Mouse (Mus musculus): ENCODE data around the gene Nrxn1. TPM values are rescaled to one million over a fixed set of nuclear protein-coding genes. Genes with fewer than 3 reads are reported as not detected.
"Not testable (repeated sequence)": the region's sequence is repeated elsewhere in the genome, so short reads cannot be mapped to it uniquely, and the experiment has no call there.

The Nrxn1 gene
- polyA plus RNA-seq, 1 experiment from 2014 or later: 1.2 TPM

DNA sequence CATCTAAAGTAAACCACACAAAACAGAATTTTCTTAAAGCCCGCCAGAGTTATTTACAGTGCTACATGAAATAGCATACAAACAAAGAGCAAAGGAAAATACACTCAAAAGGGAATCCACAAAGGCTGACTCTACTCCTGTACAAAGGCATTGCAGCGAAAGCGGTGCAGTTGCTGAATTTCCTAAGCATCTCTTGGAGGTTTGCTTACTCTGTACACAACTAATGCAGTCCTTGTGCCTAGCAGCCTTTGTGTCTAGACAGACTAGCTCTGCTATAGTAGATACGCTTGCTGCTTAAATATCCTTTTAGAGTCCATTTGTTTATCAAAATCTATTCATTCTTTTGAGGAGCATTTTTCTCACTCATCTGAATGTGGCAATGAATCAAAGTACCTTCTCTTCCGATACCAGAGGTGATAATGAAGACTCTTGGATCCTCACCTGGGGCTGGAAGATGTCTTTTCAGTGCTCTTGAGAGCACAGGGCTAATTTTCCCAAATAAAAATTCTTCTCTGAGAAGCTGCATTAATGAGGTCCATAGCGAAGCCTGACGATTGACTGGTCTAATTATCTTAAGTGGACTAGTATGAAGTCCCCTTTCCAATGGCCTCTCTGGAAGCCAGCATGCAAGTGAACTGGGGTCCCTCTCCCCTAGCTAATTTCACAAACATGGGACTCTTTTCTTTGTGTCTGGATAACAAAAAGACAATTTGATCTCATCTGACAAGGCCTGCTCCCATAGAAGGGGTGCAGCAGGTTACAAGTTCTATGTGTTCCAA is 845.6 kb downstream of the Nrxn1 start:
- H3K4me3 ChIP-seq (ENCODE audit: low read length): no peak overlapping the region
- 88% methylated on average over 7 of the region's 7 CpGs for WGBS
- H3K9me3 ChIP-seq (replicated peaks; ENCODE audit: control insufficient read depth, low read length): no peaks in the 10 kb centered on the region
- H3K4me2 ChIP-seq (ENCODE audit: low read depth, low read length): no peak overlapping the region
- H3K27me3 ChIP-seq (ENCODE audit: control insufficient read depth, insufficient read depth, low read length): no peaks in the 10 kb centered on the region
- no peak overlapping the region for H3K9ac ChIP-seq (ENCODE audit: low read length)
- H3K36me3 ChIP-seq (ENCODE audit: control insufficient read depth, insufficient read depth): no peaks in the 10 kb centered on the region
- H3K4me1 ChIP-seq (ENCODE audit: control insufficient read depth, insufficient read depth, low read length): no peaks in the 10 kb centered on the region
- no peak overlapping the region for H3K27ac ChIP-seq (ENCODE audit: low read length)
- ATAC-seq (replicated peaks; ENCODE audit: extremely low read depth, insufficient read depth, low FRiP score): no peak

DNA sequence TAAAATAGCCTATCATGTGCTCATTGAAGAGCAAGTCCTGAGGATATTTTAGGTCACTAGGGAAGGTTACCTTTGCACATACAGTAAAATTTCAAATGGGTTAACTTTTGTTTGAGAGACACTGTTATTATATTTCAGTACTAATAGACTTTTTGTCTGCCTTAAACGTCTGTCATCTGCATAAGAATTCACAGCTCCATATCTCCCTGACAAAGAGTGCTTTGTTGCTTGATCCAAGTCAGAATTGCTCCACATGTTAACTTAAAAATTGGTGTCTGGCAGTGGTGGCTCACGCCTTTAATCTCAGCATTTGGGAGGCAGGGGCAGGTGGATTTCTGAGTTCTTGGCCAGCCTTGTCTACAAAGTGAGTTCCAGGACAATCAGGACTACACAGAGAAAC is 848.5 kb downstream of the Nrxn1 start:
- Histone ChIP-seq H3K36me3 (ENCODE audit: control insufficient read depth, insufficient read depth) (no peaks in the 10 kb centered on the region), H3K27me3 (ENCODE audit: control insufficient read depth, insufficient read depth, low read length) (no peaks in the 10 kb centered on the region), H3K4me1 (ENCODE audit: control insufficient read depth, insufficient read depth, low read length) (no peaks in the 10 kb centered on the region), H3K27ac (ENCODE audit: low read length) (no peak overlapping the region), H3K4me2 (ENCODE audit: low read depth, low read length) (no peak overlapping the region), H3K9me3 (replicated peaks; ENCODE audit: control insufficient read depth, low read length) (no peaks in the 10 kb centered on the region), H3K4me3 (ENCODE audit: low read length) (no peak overlapping the region), H3K9ac (ENCODE audit: low read length) (no peak overlapping the region)
- ATAC-seq (replicated peaks; ENCODE audit: extremely low read depth, insufficient read depth, low FRiP score): no peak
- 45% methylated on average over 2 of the region's 2 CpGs for WGBS

DNA sequence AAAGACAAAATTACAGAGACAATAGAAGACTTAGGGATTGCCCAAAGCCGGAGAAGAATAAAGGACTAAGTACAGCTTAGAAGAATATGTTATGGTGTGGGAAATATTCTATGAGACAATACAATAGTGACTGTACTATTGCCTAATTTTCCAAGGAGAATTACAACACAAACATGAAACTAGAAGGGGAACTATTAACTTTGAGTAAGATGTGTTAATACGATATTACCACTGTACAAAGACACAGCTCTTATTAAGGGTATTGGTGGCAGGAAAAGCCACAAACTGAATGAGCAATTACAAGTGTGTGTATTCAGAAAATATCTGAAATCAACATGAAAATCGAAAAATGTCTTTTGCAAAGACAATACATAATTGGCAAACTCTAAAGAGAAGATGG is 853.9 kb downstream of the Nrxn1 start:
- WGBS: 73% methylated on average over 3 of the region's 3 CpGs
- no peak overlapping the region for H3K4me3 ChIP-seq (ENCODE audit: low read length)
- ATAC-seq (replicated peaks; ENCODE audit: extremely low read depth, insufficient read depth, low FRiP score): no peak
- H3K27ac ChIP-seq (ENCODE audit: low read length): no peak overlapping the region
- no peaks in the 10 kb centered on the region for H3K4me1 ChIP-seq (ENCODE audit: control insufficient read depth, insufficient read depth, low read length)
- H3K9ac ChIP-seq (ENCODE audit: low read length): no peak overlapping the region
- no peaks in the 10 kb centered on the region for H3K36me3 ChIP-seq (ENCODE audit: control insufficient read depth, insufficient read depth)
- no peak overlapping the region for H3K4me2 ChIP-seq (ENCODE audit: low read depth, low read length)
- no peaks in the 10 kb centered on the region for H3K9me3 ChIP-seq (replicated peaks; ENCODE audit: control insufficient read depth, low read length)
- no peaks in the 10 kb centered on the region for H3K27me3 ChIP-seq (ENCODE audit: control insufficient read depth, insufficient read depth, low read length)

DNA sequence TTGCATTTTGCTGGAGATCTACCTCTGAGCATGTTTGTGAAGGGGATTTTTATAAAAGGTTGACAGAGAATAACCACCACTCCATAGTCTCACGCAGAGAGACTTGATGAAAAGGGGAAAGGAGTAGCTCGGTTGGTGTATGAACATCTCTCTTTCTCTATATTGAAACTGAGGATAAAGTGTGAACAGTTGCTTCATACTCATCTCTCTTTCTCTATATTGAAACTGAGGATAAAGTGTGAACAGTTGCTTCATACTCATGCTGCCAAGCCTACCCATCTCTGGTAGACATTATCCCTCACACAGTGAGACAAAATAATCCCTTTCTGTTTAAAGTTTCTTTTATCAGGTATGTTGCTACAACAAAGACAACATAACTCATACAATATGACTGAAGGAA is 854.4 kb downstream of the Nrxn1 start:
- no peak overlapping the region for H3K27ac ChIP-seq (ENCODE audit: low read length)
- no peak overlapping the region for H3K4me2 ChIP-seq (ENCODE audit: low read depth, low read length)
- no peaks in the 10 kb centered on the region for H3K4me1 ChIP-seq (ENCODE audit: control insufficient read depth, insufficient read depth, low read length)
- H3K9ac ChIP-seq (ENCODE audit: low read length): no peak overlapping the region
- no peaks in the 10 kb centered on the region for H3K27me3 ChIP-seq (ENCODE audit: control insufficient read depth, insufficient read depth, low read length)
- no peaks in the 10 kb centered on the region for H3K9me3 ChIP-seq (replicated peaks; ENCODE audit: control insufficient read depth, low read length)
- ATAC-seq (replicated peaks; ENCODE audit: extremely low read depth, insufficient read depth, low FRiP score): no peak
- no peaks in the 10 kb centered on the region for H3K36me3 ChIP-seq (ENCODE audit: control insufficient read depth, insufficient read depth)
- WGBS: 87% methylated on average over 2 of the region's 2 CpGs
- H3K4me3 ChIP-seq (ENCODE audit: low read length): no peak overlapping the region

DNA sequence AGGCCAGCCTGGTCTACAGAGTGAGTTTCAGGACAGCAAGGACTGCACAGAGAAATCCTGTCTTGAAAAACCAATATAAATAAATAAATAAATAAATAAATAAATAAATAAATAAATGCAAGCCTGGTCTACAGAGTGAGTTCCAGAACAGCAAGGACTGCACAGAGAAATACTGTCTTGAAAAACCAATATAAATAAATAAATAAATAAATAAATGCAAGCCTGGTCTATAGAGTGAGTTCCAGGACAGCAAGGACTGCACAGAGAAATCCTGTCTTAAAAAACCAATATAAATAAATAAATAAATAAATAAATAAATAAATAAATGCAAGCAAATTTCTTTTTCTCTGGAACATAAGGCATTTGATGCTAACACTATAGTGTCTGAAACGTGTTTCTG is 857.2 kb downstream of the Nrxn1 start:
- not testable (repeated sequence) for ATAC-seq (replicated peaks; ENCODE audit: extremely low read depth, insufficient read depth, low FRiP score); H3K27me3 ChIP-seq (ENCODE audit: control insufficient read depth, insufficient read depth, low read length); H3K9me3 ChIP-seq (replicated peaks; ENCODE audit: control insufficient read depth, low read length); H3K36me3 ChIP-seq (ENCODE audit: control insufficient read depth, insufficient read depth); H3K4me2 ChIP-seq (ENCODE audit: low read depth, low read length); H3K4me3 ChIP-seq (ENCODE audit: low read length); H3K4me1 ChIP-seq (ENCODE audit: control insufficient read depth, insufficient read depth, low read length); H3K9ac ChIP-seq (ENCODE audit: low read length); H3K27ac ChIP-seq (ENCODE audit: low read length)
- WGBS: 87% methylated on average over 1 of the region's 1 CpGs

DNA sequence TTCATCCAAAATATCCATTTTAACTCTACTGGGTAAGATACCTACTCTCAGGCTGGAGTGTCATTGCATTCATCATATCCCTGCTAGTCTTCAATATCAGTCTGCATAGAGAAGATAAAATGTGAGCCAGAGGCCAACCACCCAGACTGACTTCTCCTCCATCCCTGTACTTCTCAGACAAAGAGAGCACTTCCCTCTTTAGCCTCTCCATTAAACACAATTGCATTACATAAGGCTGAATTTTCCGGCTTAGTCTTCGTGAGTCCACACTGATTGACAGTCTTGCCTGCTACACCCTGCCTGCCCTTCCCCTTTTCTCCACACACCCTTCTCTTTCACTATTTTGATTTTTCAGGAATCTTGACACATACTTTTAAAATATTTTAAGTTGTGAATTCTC is 858.1 kb downstream of the Nrxn1 start:
- no peak overlapping the region for H3K9ac ChIP-seq (ENCODE audit: low read length)
- H3K4me1 ChIP-seq (ENCODE audit: control insufficient read depth, insufficient read depth, low read length): no peaks in the 10 kb centered on the region
- H3K4me2 ChIP-seq (ENCODE audit: low read depth, low read length): no peak overlapping the region
- no peak for ATAC-seq (replicated peaks; ENCODE audit: extremely low read depth, insufficient read depth, low FRiP score)
- 80% methylated on average over 2 of the region's 2 CpGs for WGBS
- no peaks in the 10 kb centered on the region for H3K36me3 ChIP-seq (ENCODE audit: control insufficient read depth, insufficient read depth)
- no peaks in the 10 kb centered on the region for H3K9me3 ChIP-seq (replicated peaks; ENCODE audit: control insufficient read depth, low read length)
- no peak overlapping the region for H3K4me3 ChIP-seq (ENCODE audit: low read length)
- H3K27me3 ChIP-seq (ENCODE audit: control insufficient read depth, insufficient read depth, low read length): no peaks in the 10 kb centered on the region
- H3K27ac ChIP-seq (ENCODE audit: low read length): no peak overlapping the region

DNA sequence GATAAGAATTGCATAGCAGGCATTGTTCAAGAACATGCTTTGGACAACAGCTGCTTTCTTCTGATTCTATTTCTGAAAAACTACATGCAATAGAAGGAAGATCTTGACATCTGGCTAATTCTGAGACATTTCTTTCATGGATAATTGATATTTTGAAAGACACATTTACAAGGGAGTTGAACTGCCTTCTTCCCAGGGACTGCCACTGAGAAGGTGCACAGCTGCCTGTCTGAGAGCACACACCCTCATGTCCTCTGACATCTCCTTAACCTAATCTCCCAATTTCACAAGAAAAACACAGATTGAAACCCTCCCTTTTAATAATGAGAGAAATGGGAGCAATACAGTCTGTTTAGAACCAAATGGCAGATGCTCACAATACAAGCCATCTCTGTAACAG is 884.3 kb downstream of the Nrxn1 start:
- no peak for ATAC-seq (replicated peaks; ENCODE audit: extremely low read depth, insufficient read depth, low FRiP score)
- Histone ChIP-seq H3K4me2 (ENCODE audit: low read depth, low read length) (no peak overlapping the region), H3K9me3 (replicated peaks; ENCODE audit: control insufficient read depth, low read length) (no peaks in the 10 kb centered on the region), H3K4me1 (ENCODE audit: control insufficient read depth, insufficient read depth, low read length) (no peaks in the 10 kb centered on the region), H3K27me3 (ENCODE audit: control insufficient read depth, insufficient read depth, low read length) (no peaks in the 10 kb centered on the region), H3K4me3 (ENCODE audit: low read length) (no peak overlapping the region), H3K36me3 (ENCODE audit: control insufficient read depth, insufficient read depth) (no peaks in the 10 kb centered on the region), H3K9ac (ENCODE audit: low read length) (no peak overlapping the region), H3K27ac (ENCODE audit: low read length) (no peak overlapping the region)

DNA sequence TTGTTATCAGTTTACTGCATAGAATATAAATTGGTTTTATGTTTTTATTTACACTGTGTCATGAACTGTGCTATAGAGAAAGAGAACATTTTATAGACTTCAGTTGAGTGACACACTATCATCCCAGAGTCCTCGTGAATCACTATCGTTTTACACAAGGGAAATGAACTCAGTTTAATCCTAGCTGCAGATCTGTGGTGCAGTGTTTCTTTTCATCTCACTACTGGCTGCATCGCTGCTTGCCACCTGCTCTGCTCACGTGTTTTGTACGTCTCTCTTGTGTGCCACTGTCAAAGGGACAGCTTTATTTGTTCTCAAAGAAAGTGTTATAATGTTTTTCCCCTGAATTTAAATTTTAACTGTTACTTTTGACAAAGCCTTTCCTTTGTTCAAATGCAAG is 885.3 kb downstream of the Nrxn1 start:
- Histone ChIP-seq H3K27me3 (ENCODE audit: control insufficient read depth, insufficient read depth, low read length) (no peaks in the 10 kb centered on the region), H3K36me3 (ENCODE audit: control insufficient read depth, insufficient read depth) (no peaks in the 10 kb centered on the region), H3K4me3 (ENCODE audit: low read length) (no peak overlapping the region), H3K9me3 (replicated peaks; ENCODE audit: control insufficient read depth, low read length) (no peaks in the 10 kb centered on the region), H3K27ac (ENCODE audit: low read length) (no peak overlapping the region), H3K4me1 (ENCODE audit: control insufficient read depth, insufficient read depth, low read length) (no peaks in the 10 kb centered on the region), H3K9ac (ENCODE audit: low read length) (no peak overlapping the region), H3K4me2 (ENCODE audit: low read depth, low read length) (no peak overlapping the region)
- no peak for ATAC-seq (replicated peaks; ENCODE audit: extremely low read depth, insufficient read depth, low FRiP score)
- 66% methylated on average over 5 of the region's 5 CpGs for WGBS

DNA sequence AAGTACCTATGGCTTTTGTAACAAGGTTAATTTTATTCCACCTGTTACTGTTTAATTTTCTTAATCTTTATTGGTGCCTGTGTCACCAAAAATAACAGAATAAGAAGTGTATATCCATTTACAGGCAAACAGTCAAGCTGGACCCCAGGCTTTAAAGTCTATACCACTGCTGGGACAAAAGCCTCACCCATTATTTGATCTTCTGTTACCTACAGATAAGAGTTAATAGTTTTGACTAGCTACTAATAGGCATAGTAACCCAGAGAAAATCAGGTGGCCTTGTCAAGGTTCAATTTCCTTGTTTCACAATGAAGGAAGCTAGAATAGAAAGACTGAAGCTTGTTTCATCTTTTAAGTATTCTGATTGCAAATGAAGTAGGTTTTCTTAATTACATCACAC is 888.9 kb downstream of the Nrxn1 start:
- no peaks in the 10 kb centered on the region for H3K9me3 ChIP-seq (replicated peaks; ENCODE audit: control insufficient read depth, low read length)
- no peak overlapping the region for H3K27ac ChIP-seq (ENCODE audit: low read length)
- H3K4me2 ChIP-seq (ENCODE audit: low read depth, low read length): no peak overlapping the region
- ATAC-seq (replicated peaks; ENCODE audit: extremely low read depth, insufficient read depth, low FRiP score): no peak
- no peaks in the 10 kb centered on the region for H3K27me3 ChIP-seq (ENCODE audit: control insufficient read depth, insufficient read depth, low read length)
- H3K4me1 ChIP-seq (ENCODE audit: control insufficient read depth, insufficient read depth, low read length): no peaks in the 10 kb centered on the region
- H3K36me3 ChIP-seq (ENCODE audit: control insufficient read depth, insufficient read depth): no peaks in the 10 kb centered on the region
- H3K4me3 ChIP-seq (ENCODE audit: low read length): no peak overlapping the region
- no peak overlapping the region for H3K9ac ChIP-seq (ENCODE audit: low read length)
